Mouse (Mus musculus): ENCODE measurements at regions not wholly inside any gene's neighbourhood (a gene's known extent, or its start where the extent isn't known, plus 50 kb on each side); places are given as distances from the start of the nearest gene placed in this dataset.

GRCm38 (mm10) chr2:55892821-55893535 is 457.2 kb downstream of the Kcnj3 start:
- TF ChIP-seq ZC3H11A (IDR thresholded peaks at IDR 0.05; ENCODE audit: borderline replicate concordance, low read depth, low read length): no peak
- no peak for TF ChIP-seq MAFK (IDR thresholded peaks at IDR 0.05; ENCODE audit: insufficient read depth, low read depth, low read length)
- TF ChIP-seq CHD2 (IDR thresholded peaks at IDR 0.05; ENCODE audit: low read depth, low read length): no peak
- no peak for TF ChIP-seq ZNF384 (IDR thresholded peaks at IDR 0.05; ENCODE audit: low read depth, low read length)
